ENCODE assay signal across 14 mouse cellular contexts in genomic region chr9:63663222-63663621, GRCm38 (mm10).
DNase-seq lines count a peak whose midpoint lies in the region; ATAC-seq lines count a peak whose summit lies in the region.
"Had no signal": no experiment of that assay in that cellular context is flagged by ENCODE, and none has a peak within 500 bp of the region (broad histone marks: within the 10 kb centered on the region; RNA-seq: fewer than 3 reads in every experiment).

No protein-coding gene starts in this region.

- DNase-seq in adrenal gland, postnatal 14 days, result peak; percentile 12
- DNase-seq in adrenal gland, adult 2 months, result no peak
- peak; percentile 27 for DNase-seq in embryo, embryonic 11 days
- DNase-seq in limb, embryonic 10.5 days (ENCODE audit: low spot score), result no peak
- no peak for DNase-seq in right cerebral cortex, postnatal 36 days (ENCODE audit: low spot score in 2 of 2)
- DNase-seq: cerebellum, adult 11 months; right cerebral cortex, postnatal 14 days had no signal

- no peak overlapping the region for H3K9ac ChIP-seq in intestine, embryonic 16.5 days (ENCODE audit: low read depth, low read length)
- no peak overlapping the region for H3K9ac ChIP-seq in intestine, embryonic 15.5 days
- H3K9ac ChIP-seq: liver, embryonic 12.5 days; lung, embryonic 15.5 days had no signal

- no peaks in the 10 kb centered on the region for H3K9me3 ChIP-seq in intestine, embryonic 16.5 days (ENCODE audit: control insufficient read depth, low read length)
- H3K9me3 ChIP-seq in intestine, embryonic 15.5 days, result no peaks in the 10 kb centered on the region
- no peaks in the 10 kb centered on the region for H3K9me3 ChIP-seq in limb, embryonic 10.5 days (replicated peaks)
- H3K9me3 ChIP-seq: liver, embryonic 12.5 days; lung, embryonic 15.5 days had no signal

- peaks cover 49% of the 10 kb centered on the region for H3K4me1 ChIP-seq in intestine, embryonic 16.5 days (ENCODE audit: control insufficient read depth, insufficient read depth, low read length)
- peaks cover 52% of the 10 kb centered on the region for H3K4me1 ChIP-seq in intestine, embryonic 15.5 days (replicated peaks)
- peaks cover 55% of the 10 kb centered on the region for H3K4me1 ChIP-seq in limb, embryonic 10.5 days

- peak overlapping the region; percentile 24; the same call in 1 of the 2 replicates for H3K27ac ChIP-seq in intestine, embryonic 16.5 days (ENCODE audit: low read length)
- no peak overlapping the region for H3K27ac ChIP-seq in intestine, embryonic 15.5 days
- peak overlapping the region; percentile 46; the same call in 1 of the 2 replicates for H3K27ac ChIP-seq in limb, embryonic 10.5 days
- H3K27ac ChIP-seq: hindbrain, postnatal 0 days; liver, embryonic 12.5 days had no signal

- no peaks in the 10 kb centered on the region for H3K27me3 ChIP-seq in intestine, embryonic 16.5 days (replicated peaks; ENCODE audit: control insufficient read depth, insufficient read depth, low read length)
- H3K27me3 ChIP-seq in intestine, embryonic 15.5 days (replicated peaks), result no peaks in the 10 kb centered on the region
- no peaks in the 10 kb centered on the region for H3K27me3 ChIP-seq in limb, embryonic 10.5 days (ENCODE audit: low read depth, poor library complexity, severe bottlenecking)
- H3K27me3 ChIP-seq: liver, embryonic 12.5 days; lung, embryonic 15.5 days had no signal

- no peak for ATAC-seq in intestine, embryonic 16.5 days
- ATAC-seq in intestine, embryonic 15.5 days, result no peak
- no peak for ATAC-seq in CD4-positive, CD25-positive, alpha-beta regulatory T cell, adult 4 months
- ATAC-seq: hindbrain, postnatal 0 days; liver, embryonic 12.5 days; midbrain, embryonic 16.5 days had no signal

- no peak overlapping the region for H3K4me2 ChIP-seq in intestine, embryonic 16.5 days (ENCODE audit: low read depth, low read length)
- no peak overlapping the region for H3K4me2 ChIP-seq in intestine, embryonic 15.5 days (replicated peaks)
- H3K4me2 ChIP-seq: liver, embryonic 12.5 days; lung, embryonic 15.5 days had no signal

- 65% methylated on average over 10 of the region's 10 CpGs for WGBS in intestine, embryonic 16.5 days
- WGBS in intestine, embryonic 15.5 days, result 55% methylated on average over 10 of the region's 10 CpGs
- WGBS in limb, embryonic 10.5 days, result 36% methylated on average over 10 of the region's 10 CpGs

- no peak overlapping the region for H3K4me3 ChIP-seq in intestine, embryonic 16.5 days (ENCODE audit: low read length)
- H3K4me3 ChIP-seq in intestine, embryonic 15.5 days (replicated peaks), result no peak overlapping the region
- H3K4me3 ChIP-seq in limb, embryonic 10.5 days, result no peak overlapping the region
- H3K4me3 ChIP-seq: liver, embryonic 12.5 days; lung, embryonic 15.5 days had no signal

- H3K36me3 ChIP-seq in intestine, embryonic 16.5 days (ENCODE audit: control insufficient read depth, insufficient read depth, low read length), result no peaks in the 10 kb centered on the region; the same call in 1 of the 2 replicates
- peaks cover 13% of the 10 kb centered on the region; the same call in 1 of the 2 replicates for H3K36me3 ChIP-seq in intestine, embryonic 15.5 days
- peaks cover 95% of the 10 kb centered on the region for H3K36me3 ChIP-seq in limb, embryonic 10.5 days

Comparison
In these comparisons a context has a peak if more than half of its experiments do, and no peak if none do; other contexts are left out.
1. DNase-seq: peak in adrenal gland, postnatal 14 days (single experiment) and embryo, embryonic 11 days (single experiment); none in adrenal gland, adult 2 months (single experiment), limb, embryonic 10.5 days (single experiment) and right cerebral cortex, postnatal 36 days (0 of 2).